Mouse (Mus musculus) limb, embryonic 15.5 days (tissue): ENCODE measurements at regions not wholly inside any gene's neighbourhood (a gene's known extent, or its start where the extent isn't known, plus 50 kb on each side); places are given as distances from the start of the nearest gene placed in this dataset.
"Not testable (repeated sequence)": the region's sequence is repeated elsewhere in the genome, so short reads cannot be mapped to it uniquely, and the experiment has no call there.

ENCODE experiments used
- ATAC-seq: fragments of 200-750 bp; cut with Nextera tagmentation; 2 replicates; pipeline ENCODE4 v1.8.0; 2017; ENCODE audit warnings: low read depth, moderate TSS enrichment; ENCODE audit not compliant: insufficient number of reproducible peaks, low FRiP score, low TSS enrichment
- H3K27ac ChIP-seq: fragments of 300-500 bp; sonication (generic); 2 replicates; pipeline ENCODE4 v1.5.1; 2015; ENCODE audit warnings: moderate library complexity, mild to moderate bottlenecking, inconsistent platforms
- H3K27me3 ChIP-seq: fragments of 300-500 bp; sonication (generic); 2 replicates; pipeline ENCODE4 v1.6.1; 2015; ENCODE audit warnings: inconsistent platforms
- H3K36me3 ChIP-seq: fragments of 300-500 bp; sonication (generic); 2 replicates; pipeline ENCODE4 v1.6.1; 2015; ENCODE audit warnings: inconsistent platforms
- H3K4me1 ChIP-seq: fragments of 300-500 bp; sonication (generic); 2 replicates; pipeline ENCODE4 v1.6.1; 2015; ENCODE audit warnings: inconsistent platforms
- H3K4me2 ChIP-seq: fragments of 300-500 bp; sonication (generic); 2 replicates; pipeline ENCODE4 v1.6.1; 2015; ENCODE audit warnings: mild to moderate bottlenecking, inconsistent platforms
- H3K4me3 ChIP-seq: fragments of 300-500 bp; sonication (generic); 2 replicates; pipeline ENCODE4 v1.5.1; 2015; ENCODE audit warnings: mild to moderate bottlenecking, inconsistent platforms
- H3K9ac ChIP-seq: fragments of 300-500 bp; sonication (generic); 2 replicates; pipeline ENCODE4 v1.6.1; 2015; ENCODE audit warnings: inconsistent platforms
- H3K9me3 ChIP-seq: fragments of 300-500 bp; sonication (generic); 2 replicates; pipeline ENCODE4 v1.6.1; 2016; ENCODE audit warnings: inconsistent platforms
- WGBS: fragments of 180-500 bp; shearing (Covaris S2); methylation state at CpG from one replicate; pipeline ENCODE4 v1.1.7; 2015; 5-methylcytosine and 5-hydroxymethylcytosine counted together

DNA sequence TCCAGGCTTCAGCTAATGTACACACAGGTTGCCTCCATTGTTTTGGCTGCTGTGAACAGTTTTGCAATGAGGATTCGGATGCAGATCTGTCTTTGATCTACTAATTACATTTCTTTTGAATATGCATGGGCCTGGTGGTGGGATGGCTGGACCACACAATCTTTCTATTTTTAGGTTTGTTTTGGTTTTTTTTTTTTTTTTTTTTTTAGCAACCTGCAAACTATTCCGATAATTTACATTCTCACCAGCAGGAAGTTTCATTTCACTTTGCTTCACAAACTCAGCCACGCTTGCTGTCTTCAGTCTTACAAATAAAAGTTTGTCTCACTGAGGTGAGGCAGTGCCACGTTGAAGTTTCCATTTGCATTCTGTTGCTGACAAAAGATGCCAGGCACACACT, 127.7 kb upstream of the Intu start:
- Histone ChIP-seq H3K9me3 (no peaks in the 10 kb centered on the region), H3K27me3 (no peaks in the 10 kb centered on the region), H3K27ac (no peak overlapping the region), H3K4me3 (no peak overlapping the region), H3K4me2 (no peak overlapping the region), H3K4me1 (peaks cover 3% of the 10 kb centered on the region), H3K36me3 (no peaks in the 10 kb centered on the region), H3K9ac (no peak overlapping the region)
- ATAC-seq = no peak
- WGBS = 87% methylated on average over 4 of the region's 4 CpGs

DNA sequence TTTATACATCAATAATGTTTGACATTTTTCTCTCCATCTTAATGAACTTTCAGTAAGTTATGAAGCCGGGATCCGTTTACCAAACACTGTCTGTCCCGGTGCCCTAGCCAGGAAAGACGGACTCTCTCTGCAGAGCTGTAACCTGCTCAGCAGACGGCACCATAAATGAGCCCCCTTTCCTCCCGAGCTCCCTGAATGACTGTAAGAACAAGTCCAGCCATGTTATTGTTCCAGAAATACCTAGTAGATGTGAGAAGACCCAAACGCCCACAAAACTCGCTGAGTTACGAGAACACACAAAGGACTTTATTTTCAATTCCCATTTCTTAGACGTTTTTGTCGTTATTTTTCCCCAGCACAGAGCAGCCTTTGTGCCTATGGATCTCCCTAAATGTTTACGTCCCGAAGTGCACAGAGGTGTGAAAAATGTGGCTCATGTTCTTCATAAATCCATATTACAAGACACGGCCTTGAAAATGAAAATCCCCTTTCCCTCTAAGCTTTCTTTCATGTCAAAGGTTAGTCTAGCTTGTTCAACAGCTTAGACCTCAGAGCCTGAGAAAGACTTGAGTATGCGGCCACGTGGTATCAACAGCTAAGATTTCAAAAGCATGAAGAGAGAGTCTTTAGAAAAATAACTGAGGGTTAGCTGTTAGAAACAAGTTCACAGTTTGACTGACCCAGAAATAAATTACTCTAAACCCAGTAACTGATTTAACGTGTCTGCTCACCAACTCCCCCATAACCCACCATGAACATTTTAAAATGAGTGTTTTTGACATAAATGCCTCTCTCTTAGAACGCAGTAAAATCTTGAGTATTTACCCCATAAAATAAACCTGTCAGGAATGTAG, 125.8 kb upstream of the Intu start:
- 24% methylated on average over 18 of the region's 18 CpGs for WGBS
- Histone ChIP-seq H3K4me3 (no peak overlapping the region), H3K9me3 (no peaks in the 10 kb centered on the region), H3K4me2 (no peak overlapping the region), H3K36me3 (no peaks in the 10 kb centered on the region), H3K27me3 (no peaks in the 10 kb centered on the region), H3K27ac (no peak overlapping the region), H3K4me1 (peaks cover 4% of the 10 kb centered on the region; the same call in 1 of the 2 replicates), H3K9ac (no peak overlapping the region)
- no peak for ATAC-seq

DNA sequence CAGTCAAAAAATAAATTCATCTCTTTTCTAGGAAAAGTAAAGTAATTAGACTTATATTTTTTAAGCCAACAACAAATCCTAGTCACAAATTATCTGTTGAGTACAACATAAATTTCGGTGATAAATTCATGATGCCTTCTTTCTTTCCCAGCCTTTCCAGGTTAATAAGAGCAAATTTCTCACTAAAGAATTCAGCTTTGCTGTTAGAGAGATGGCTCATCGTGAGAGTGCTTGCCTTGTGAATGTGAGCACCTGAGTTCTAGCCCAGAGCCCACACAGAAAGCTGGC, 125.2 kb upstream of the Intu start:
- Histone ChIP-seq H3K4me1 (peaks cover 4% of the 10 kb centered on the region; the same call in 1 of the 2 replicates), H3K9ac (no peak overlapping the region), H3K4me3 (no peak overlapping the region), H3K4me2 (no peak overlapping the region), H3K27me3 (no peaks in the 10 kb centered on the region), H3K9me3 (no peaks in the 10 kb centered on the region), H3K27ac (no peak overlapping the region), H3K36me3 (no peaks in the 10 kb centered on the region)
- WGBS = 42% methylated on average over 2 of the region's 2 CpGs
- ATAC-seq = no peak

DNA sequence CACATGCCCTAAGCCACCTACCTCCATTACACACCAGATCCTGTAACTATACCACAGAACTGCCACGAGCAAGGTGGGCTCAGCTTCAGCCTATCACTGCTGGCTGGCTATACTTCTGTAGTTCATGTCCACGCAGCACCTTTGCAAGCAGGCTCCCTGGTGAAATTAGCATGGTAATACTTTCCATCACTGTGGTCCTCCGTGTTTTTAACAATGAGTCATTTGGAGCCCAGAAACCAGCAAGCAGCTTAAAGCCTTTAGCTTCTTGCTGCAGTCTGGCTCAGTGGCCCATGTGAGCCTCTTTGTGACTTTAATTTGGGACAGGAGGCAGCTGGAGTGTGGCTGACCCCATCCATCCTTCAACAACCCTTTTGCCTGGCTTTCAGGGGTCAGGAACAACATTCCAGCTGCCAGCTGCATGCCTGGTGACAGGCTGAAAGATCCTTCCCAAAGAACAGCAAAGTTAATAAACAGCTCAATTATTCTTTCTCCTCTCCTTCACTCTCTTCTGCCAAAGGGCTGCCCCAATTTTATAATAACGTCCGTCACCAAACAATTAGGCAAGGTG, 122.1 kb upstream of the Intu start:
- H3K36me3 ChIP-seq = no peaks in the 10 kb centered on the region
- H3K4me1 ChIP-seq = peaks cover 8% of the 10 kb centered on the region
- WGBS = 44% methylated on average over 5 of the region's 5 CpGs
- no peak for ATAC-seq
- H3K4me2 ChIP-seq = no peak overlapping the region
- H3K9ac ChIP-seq = no peak overlapping the region
- no peak overlapping the region for H3K27ac ChIP-seq
- H3K27me3 ChIP-seq = no peaks in the 10 kb centered on the region
- no peak overlapping the region for H3K4me3 ChIP-seq
- no peaks in the 10 kb centered on the region for H3K9me3 ChIP-seq

DNA sequence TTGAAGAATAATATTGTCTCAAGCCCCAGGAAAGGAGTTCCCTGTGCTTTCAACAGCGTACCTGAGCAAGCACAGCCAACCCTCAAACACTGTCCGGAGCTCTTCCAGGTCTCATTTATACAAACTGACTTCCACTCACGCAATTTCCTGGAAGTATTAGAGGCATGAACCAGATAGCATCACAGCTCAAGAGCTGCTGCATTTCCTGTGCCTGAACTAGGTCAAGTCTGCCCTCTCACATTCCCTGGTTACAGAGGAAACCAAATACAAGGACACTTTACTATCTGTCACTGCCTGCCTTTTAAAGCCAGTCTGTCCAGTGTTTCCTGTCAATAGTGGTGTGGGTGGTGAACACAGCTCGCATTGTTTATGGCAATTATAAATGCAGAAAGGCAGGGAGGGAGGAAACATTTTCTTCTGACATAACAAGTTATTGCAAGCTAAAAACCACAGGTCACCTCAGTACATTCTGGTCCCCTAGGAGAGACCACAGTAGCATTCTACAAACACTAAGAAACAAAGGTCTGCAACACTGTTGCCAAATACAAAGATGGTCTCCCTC, 120.3 kb upstream of the Intu start:
- no peak for ATAC-seq

DNA sequence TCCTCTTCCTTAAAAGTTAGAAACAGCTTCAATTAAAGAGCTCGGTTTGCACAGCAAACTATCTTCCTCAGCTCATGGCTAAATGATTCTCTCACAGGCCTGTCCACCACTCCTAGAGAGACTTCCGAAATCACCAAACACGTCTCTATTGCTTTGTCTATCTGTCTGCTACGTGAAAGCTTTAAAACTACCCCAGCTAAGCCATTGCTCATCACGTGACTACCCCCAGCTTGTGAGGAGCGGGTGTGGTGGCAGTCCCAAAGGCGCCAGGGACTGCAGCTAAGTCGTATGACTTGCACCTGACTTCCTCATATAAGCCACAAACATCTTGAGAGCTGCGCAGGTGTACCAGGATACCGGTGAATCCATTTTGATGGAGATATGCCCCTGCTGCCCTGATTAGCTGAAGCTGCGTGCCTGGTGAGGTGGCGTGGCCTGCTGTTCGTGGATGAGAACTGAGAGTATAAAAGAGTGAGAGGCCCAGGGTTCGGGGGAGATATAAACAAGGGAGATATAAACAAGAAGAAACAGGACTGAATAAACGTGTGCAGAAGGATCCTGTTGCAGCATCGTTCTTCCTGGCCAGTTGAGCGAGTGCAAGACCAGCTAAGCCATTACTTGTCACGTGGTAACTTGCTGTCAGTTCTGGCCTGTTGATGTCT, 105.8 kb upstream of the Intu start:
- H3K27me3 ChIP-seq = not testable (repeated sequence)

More for the DNA sequence above, 120.3 kb upstream of the Intu start:
- Histone ChIP-seq H3K36me3 (no peaks in the 10 kb centered on the region), H3K9ac (no peak overlapping the region), H3K9me3 (no peaks in the 10 kb centered on the region), H3K27me3 (no peaks in the 10 kb centered on the region), H3K27ac (no peak overlapping the region), H3K4me3 (no peak overlapping the region), H3K4me2 (no peak overlapping the region), H3K4me1 (peaks cover 12% of the 10 kb centered on the region; the same call in 1 of the 2 replicates)
- WGBS = 73% methylated on average over 4 of the region's 4 CpGs

DNA sequence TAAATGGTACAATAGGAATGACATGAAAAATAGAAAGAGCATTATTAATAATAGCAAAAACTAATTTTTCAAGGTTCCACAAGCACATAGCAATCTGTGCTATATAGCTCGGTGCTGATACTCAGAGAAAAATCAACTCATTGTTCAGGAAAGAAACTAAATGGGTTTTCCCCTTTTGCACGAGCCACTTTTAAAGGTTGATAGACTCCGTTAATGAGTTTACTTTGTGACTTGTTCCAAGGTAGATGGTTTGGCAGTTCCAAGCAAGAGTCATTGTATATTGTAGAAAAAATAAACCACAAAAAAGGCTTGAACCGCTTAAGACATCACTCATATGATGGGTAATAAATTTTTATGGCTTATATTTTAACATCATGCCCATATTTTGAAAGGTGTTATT, 105.0 kb upstream of the Intu start:
- Histone ChIP-seq H3K4me3 (no peak overlapping the region), H3K27me3 (no peaks in the 10 kb centered on the region), H3K4me1 (0 out of 2 replicates have a peak, but pooled peaks cover 3% of the 10 kb centered on the region), H3K4me2 (no peak overlapping the region), H3K36me3 (no peaks in the 10 kb centered on the region), H3K27ac (no peak overlapping the region), H3K9me3 (no peaks in the 10 kb centered on the region), H3K9ac (no peak overlapping the region)
- 50% methylated on average over 4 of the region's 4 CpGs for WGBS
- ATAC-seq = no peak

More for the DNA sequence above, 105.8 kb upstream of the Intu start:
- not testable (repeated sequence) for H3K36me3 ChIP-seq, H3K4me1 ChIP-seq, H3K4me3 ChIP-seq, H3K27ac ChIP-seq, H3K9me3 ChIP-seq, H3K9ac ChIP-seq, ATAC-seq, H3K4me2 ChIP-seq
- 65% methylated on average over 18 of the region's 18 CpGs for WGBS

DNA sequence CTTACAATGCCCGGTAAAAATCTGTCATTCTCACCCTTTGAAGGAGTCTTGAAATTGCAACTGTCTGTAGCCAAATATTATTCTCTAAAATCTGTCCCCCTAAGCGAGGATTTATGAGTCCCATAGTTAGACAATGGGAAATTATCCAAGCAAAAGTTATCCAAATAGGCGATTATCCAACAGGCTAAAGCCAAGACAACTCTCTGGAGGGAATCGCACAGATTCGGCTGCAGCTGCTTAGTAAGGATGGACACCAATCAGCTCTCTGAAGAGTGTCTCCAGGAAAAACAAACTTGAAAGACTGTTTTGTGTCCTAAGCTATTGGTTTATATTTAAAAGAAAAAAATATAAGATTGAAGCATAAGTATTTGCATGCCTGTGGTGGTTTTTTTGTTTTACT, 103.1 kb upstream of the Intu start:
- H3K4me2 ChIP-seq = no peak overlapping the region
- no peak overlapping the region for H3K27ac ChIP-seq
- no peaks in the 10 kb centered on the region for H3K9me3 ChIP-seq
- H3K9ac ChIP-seq = no peak overlapping the region
- H3K4me1 ChIP-seq = 0 out of 2 replicates have a peak, but pooled peaks cover 3% of the 10 kb centered on the region
- no peak overlapping the region for H3K4me3 ChIP-seq
- H3K27me3 ChIP-seq = no peaks in the 10 kb centered on the region
- 56% methylated on average over 5 of the region's 5 CpGs for WGBS
- no peak for ATAC-seq
- no peaks in the 10 kb centered on the region for H3K36me3 ChIP-seq

DNA sequence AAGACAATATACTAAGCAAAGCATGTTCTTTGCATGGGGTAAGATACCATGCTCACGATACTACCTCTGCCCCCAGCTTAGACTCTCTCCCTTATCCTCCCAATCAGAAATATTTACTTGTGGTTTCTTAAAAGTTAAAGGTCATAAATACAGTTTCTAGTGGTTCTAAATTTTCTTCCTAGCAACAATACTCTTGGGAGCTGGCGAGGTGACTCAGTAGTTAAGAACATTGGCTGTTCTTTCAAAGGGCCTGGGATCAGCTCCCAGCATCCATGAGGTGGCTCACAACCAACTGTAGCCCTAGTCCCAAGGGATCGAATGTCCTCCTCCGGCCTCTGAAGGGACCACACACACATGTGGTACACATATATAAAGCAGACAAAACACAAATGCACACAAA, 92.8 kb upstream of the Intu start:
- H3K27ac ChIP-seq = no peak overlapping the region
- WGBS = 82% methylated on average over 4 of the region's 4 CpGs
- no peak overlapping the region for H3K4me3 ChIP-seq
- H3K4me2 ChIP-seq = no peak overlapping the region
- H3K9me3 ChIP-seq = no peaks in the 10 kb centered on the region
- no peaks in the 10 kb centered on the region for H3K27me3 ChIP-seq
- peaks cover 8% of the 10 kb centered on the region for H3K4me1 ChIP-seq
- ATAC-seq = no peak
- H3K9ac ChIP-seq = no peak overlapping the region
- H3K36me3 ChIP-seq = no peaks in the 10 kb centered on the region

DNA sequence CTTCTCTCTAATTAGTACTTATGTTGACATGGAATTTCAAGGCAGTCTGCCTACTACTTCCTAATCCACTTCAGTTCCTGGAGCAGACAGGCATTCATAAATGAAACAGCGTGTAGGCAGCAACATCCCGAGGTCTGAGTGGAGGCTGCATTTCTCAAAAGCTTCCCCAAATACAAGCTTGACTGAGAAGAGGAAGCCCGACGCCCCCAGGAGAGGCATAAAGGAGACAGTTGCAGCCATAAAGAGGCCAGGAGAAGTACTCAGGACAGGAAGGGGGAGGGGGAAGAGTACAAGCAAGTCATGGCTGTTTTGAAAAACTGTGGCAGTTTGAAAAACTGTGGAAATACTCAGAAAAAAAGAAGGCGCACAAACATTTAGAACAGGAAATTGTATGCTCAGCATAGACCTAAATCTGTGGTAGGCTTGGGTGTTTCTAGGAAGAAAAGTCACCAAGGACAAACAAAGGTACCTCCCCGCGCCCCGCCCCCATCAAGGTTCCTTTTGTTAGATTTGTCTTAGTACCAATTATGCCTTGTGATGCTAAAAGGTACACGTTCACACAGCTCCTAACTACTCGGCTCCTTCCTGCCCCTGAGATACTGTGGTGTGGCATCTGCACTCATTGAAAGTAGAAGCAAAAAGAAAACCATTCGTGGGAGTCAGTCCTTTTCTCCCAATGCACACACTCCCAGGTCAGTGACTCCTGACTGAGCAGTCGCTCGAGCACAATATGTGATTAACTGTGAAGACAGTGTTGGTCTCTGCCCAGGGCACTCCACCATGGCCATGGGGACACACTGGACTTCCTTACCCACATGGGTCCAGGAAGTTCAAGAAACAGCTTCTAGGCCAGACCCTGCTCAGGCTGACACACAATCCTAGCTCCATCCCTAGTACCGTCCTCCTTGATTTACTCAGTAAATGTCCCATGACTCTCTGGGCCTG, 89.7 kb upstream of the Intu start:
- no peak overlapping the region for H3K4me3 ChIP-seq
- no peak for ATAC-seq
- peaks cover 20% of the 10 kb centered on the region for H3K4me1 ChIP-seq
- no peak overlapping the region for H3K9ac ChIP-seq
- H3K4me2 ChIP-seq = no peak overlapping the region
- no peak overlapping the region for H3K27ac ChIP-seq
- H3K36me3 ChIP-seq = no peaks in the 10 kb centered on the region
- H3K9me3 ChIP-seq = no peaks in the 10 kb centered on the region
- WGBS = 54% methylated on average over 14 of the region's 14 CpGs
- H3K27me3 ChIP-seq = no peaks in the 10 kb centered on the region

DNA sequence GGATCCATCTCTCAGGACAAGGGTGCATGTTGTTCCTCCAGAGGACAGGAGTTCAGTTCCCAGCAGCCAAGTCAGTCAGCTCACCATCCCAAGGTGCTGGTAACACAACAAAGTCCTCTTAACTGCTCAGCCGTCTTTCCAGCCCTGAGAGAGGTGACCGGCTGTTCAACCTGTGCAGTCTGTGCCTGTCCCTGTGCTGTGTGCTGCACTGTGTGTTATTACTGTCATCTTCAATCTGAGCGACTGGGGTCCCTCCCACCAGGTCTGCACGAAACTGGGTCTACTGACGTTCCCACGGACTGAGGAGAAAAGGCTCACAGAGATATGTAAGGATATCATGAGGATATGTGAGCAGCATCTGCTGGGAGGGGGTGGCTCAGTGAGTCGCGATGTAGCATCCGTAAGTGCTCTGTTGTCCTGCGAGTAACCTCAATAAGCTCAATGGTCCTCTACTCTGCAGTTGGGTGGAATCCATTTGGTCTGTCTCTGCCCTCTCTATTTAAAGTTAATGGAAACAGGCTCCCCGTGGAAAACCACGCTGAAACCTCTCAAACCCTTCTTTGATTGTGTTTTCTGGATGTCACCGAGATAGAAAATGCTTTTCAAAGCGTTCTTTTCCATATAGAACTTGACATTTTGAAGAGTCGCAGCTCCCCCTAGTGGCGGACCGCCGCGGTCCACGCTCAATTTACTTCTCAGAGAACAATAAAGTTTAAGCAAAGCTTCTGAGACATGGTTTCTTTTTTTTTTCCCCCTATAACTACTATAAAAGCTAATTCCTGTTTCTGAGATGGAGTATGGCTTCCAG, 87.1 kb upstream of the Intu start:
- Histone ChIP-seq H3K27ac (0 out of 2 replicates have a peak overlapping the region, but pooled peaks have one; percentile 47), H3K9me3 (no peaks in the 10 kb centered on the region), H3K36me3 (no peaks in the 10 kb centered on the region), H3K4me2 (no peak overlapping the region), H3K27me3 (no peaks in the 10 kb centered on the region), H3K4me1 (peaks cover 20% of the 10 kb centered on the region), H3K9ac (no peak overlapping the region), H3K4me3 (no peak overlapping the region)
- WGBS = 31% methylated on average over 20 of the region's 20 CpGs
- ATAC-seq = no peak
